14 mouse cellular contexts compared by ENCODE assay signal in genomic region chr2:4455097-4456025, GRCm38 (mm10).
DNase-seq lines count a peak whose midpoint lies in the region; ATAC-seq lines count a peak whose summit lies in the region.
"Had no signal": no experiment of that assay in that cellular context is flagged by ENCODE, and none has a peak within 500 bp of the region (broad histone marks: within the 10 kb centered on the region; RNA-seq: fewer than 3 reads in every experiment).

No protein-coding gene starts in this region.

- H3K9ac ChIP-seq in heart, embryonic 12.5 days: no peak overlapping the region
- H3K9ac ChIP-seq in lung, embryonic 16.5 days (ENCODE audit: low read length): no peak overlapping the region
- no peak overlapping the region for H3K9ac ChIP-seq in forebrain, embryonic 16.5 days (replicated peaks; ENCODE audit: low read depth, low read length)
- no peak overlapping the region for H3K9ac ChIP-seq in midbrain, embryonic 13.5 days (replicated peaks)

- intact Hi-C loops in heart, postnatal 25 days (cut with DNase I): no loop called here

- no peaks in the 10 kb centered on the region for H3K9me3 ChIP-seq in heart, embryonic 12.5 days (replicated peaks)
- H3K9me3 ChIP-seq in lung, embryonic 16.5 days (ENCODE audit: control insufficient read depth, low read length): no peaks in the 10 kb centered on the region
- H3K9me3 ChIP-seq in forebrain, embryonic 16.5 days (ENCODE audit: control insufficient read depth, low read length): no peaks in the 10 kb centered on the region
- H3K9me3 ChIP-seq in midbrain, embryonic 13.5 days: no peaks in the 10 kb centered on the region
- H3K9me3 ChIP-seq: megakaryocyte, embryonic 14.5 days had no signal

- 26% methylated on average over 11 of the region's 11 CpGs for WGBS in heart, embryonic 12.5 days
- 52% methylated on average over 11 of the region's 11 CpGs for WGBS in lung, embryonic 16.5 days
- WGBS in forebrain, embryonic 16.5 days: 66% methylated on average over 11 of the region's 11 CpGs
- 67% methylated on average over 11 of the region's 11 CpGs for WGBS in midbrain, embryonic 13.5 days

- no peak for DNase-seq in heart, postnatal 25 days (ENCODE audit: low spot score)
- no peak for DNase-seq in lung, adult 18-20 months
- no peak for DNase-seq in ovary, postnatal 10 days (ENCODE audit: low spot score)
- DNase-seq: cerebellum, adult 2 months; gastrocnemius, postnatal 25 days; heart, postnatal 14 days; kidney, postnatal 25 days; thymus, postnatal 14 days had no signal

- peak overlapping the region; percentile 27 for H3K4me2 ChIP-seq in heart, embryonic 12.5 days
- H3K4me2 ChIP-seq in lung, embryonic 16.5 days (ENCODE audit: low read depth, low read length): no peak overlapping the region
- H3K4me2 ChIP-seq in forebrain, embryonic 16.5 days (ENCODE audit: low read length): no peak overlapping the region
- no peak overlapping the region for H3K4me2 ChIP-seq in midbrain, embryonic 13.5 days (replicated peaks)

- H3K27me3 ChIP-seq in heart, embryonic 12.5 days (replicated peaks): no peaks in the 10 kb centered on the region
- no peaks in the 10 kb centered on the region for H3K27me3 ChIP-seq in lung, embryonic 16.5 days (ENCODE audit: control insufficient read depth, insufficient read depth, low read depth, low read length)
- H3K27me3 ChIP-seq in forebrain, embryonic 16.5 days (replicated peaks; ENCODE audit: control insufficient read depth, insufficient read depth, low read length): no peaks in the 10 kb centered on the region
- H3K27me3 ChIP-seq in midbrain, embryonic 13.5 days: no peaks in the 10 kb centered on the region

- no peak overlapping the region for H3K4me3 ChIP-seq in heart, embryonic 12.5 days
- no peak overlapping the region for H3K4me3 ChIP-seq in lung, embryonic 16.5 days (ENCODE audit: low read length)
- no peak overlapping the region for H3K4me3 ChIP-seq in forebrain, embryonic 16.5 days (replicated peaks; ENCODE audit: low read length)
- H3K4me3 ChIP-seq in midbrain, embryonic 13.5 days (replicated peaks): no peak overlapping the region
- H3K4me3 ChIP-seq: megakaryocyte, embryonic 14.5 days had no signal

- no peaks in the 10 kb centered on the region for H3K36me3 ChIP-seq in heart, embryonic 12.5 days
- H3K36me3 ChIP-seq in lung, embryonic 16.5 days (ENCODE audit: control insufficient read depth, insufficient read depth, low read length): no peaks in the 10 kb centered on the region
- no peaks in the 10 kb centered on the region for H3K36me3 ChIP-seq in forebrain, embryonic 16.5 days (ENCODE audit: control insufficient read depth, insufficient read depth)
- no peaks in the 10 kb centered on the region for H3K36me3 ChIP-seq in midbrain, embryonic 13.5 days

- peak overlapping the region; percentile 31; the same call in 1 of the 2 replicates for H3K27ac ChIP-seq in heart, embryonic 12.5 days (ENCODE audit: poor library complexity, severe bottlenecking)
- H3K27ac ChIP-seq in lung, embryonic 16.5 days (ENCODE audit: low read length): peak overlapping the region; percentile 45; the same call in 1 of the 2 replicates
- H3K27ac ChIP-seq in forebrain, embryonic 16.5 days (ENCODE audit: low read length): 0 out of 2 replicates have a peak overlapping the region, but pooled peaks have one; percentile 22
- peak overlapping the region; percentile 25; the same call in 1 of the 2 replicates for H3K27ac ChIP-seq in midbrain, embryonic 13.5 days

- no peak for ATAC-seq in heart, embryonic 12.5 days (ENCODE audit: insufficient number of reproducible peaks, low FRiP score)
- 0 out of 2 replicates have a peak, but pooled peaks have one; percentile 5 for ATAC-seq in lung, embryonic 16.5 days (ENCODE audit: low read depth)
- peak; percentile 61 for ATAC-seq in forebrain, embryonic 16.5 days
- ATAC-seq in midbrain, embryonic 13.5 days: no peak
- ATAC-seq: intestine, postnatal 0 days had no signal

- H3K4me1 ChIP-seq in heart, embryonic 12.5 days (replicated peaks): peaks cover 45% of the 10 kb centered on the region
- H3K4me1 ChIP-seq in lung, embryonic 16.5 days (replicated peaks; ENCODE audit: control insufficient read depth, insufficient read depth, low read length): peaks cover 11% of the 10 kb centered on the region
- H3K4me1 ChIP-seq in forebrain, embryonic 16.5 days (replicated peaks; ENCODE audit: control insufficient read depth, insufficient read depth, low read length): peaks cover 28% of the 10 kb centered on the region
- peaks cover 72% of the 10 kb centered on the region for H3K4me1 ChIP-seq in midbrain, embryonic 13.5 days (replicated peaks)
- H3K4me1 ChIP-seq: megakaryocyte, embryonic 14.5 days had no signal

Comparison
In these comparisons a context has a peak if more than half of its experiments do, and no peak if none do; other contexts are left out.
1. ATAC-seq: peak in lung, embryonic 16.5 days (single experiment) and forebrain, embryonic 16.5 days (single experiment); none in heart, embryonic 12.5 days (single experiment) and midbrain, embryonic 13.5 days (single experiment).
2. Peak in every context shown above with its lines, with median percentiles within 50 percentile points of each other: H3K27ac ChIP-seq.